Mouse (Mus musculus): ENCODE measurements around the gene Dock3.

The Dock3 gene

DNA sequence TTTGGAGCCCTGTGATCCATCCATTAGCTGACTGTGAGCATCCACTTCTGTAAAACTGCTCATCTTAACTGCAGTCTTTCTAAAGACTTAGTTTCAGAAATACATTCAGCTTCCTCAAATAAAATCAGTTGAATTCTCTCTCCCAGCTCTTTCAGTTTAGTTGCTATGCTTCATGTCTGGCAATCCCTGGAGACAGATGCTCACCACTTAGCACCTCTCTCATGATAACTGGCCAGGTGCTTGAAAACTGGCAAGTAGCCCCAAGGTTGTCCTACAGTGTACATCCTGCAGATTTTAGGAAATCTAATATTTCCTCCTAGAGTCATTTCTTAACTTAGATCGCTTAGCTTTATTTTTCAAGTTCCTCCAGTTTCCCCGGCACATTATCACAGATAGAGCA lies 193.8 kb downstream of the Dock3 start:
- DNase-seq (ENCODE audit: low read depth, low spot score) = no peak

DNA sequence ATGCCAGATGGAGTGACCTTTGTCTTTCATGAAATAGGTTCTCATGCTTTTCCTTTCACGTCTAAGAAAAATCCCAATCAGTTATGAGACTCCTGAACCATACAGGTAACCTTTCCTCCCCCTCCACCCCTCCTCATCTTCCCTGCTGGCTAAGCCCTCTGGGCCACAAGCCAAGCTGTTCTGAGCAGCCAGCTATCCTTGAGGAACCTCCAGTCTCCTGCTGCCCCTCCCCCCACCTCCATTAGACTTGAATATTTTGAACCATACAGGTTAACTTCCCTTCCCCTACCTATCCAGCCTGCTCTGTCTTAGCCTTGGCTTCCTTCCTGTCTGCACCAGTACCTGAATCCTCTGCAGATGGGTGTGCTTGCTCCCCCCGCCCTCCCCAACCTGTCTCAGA lies 204.1 kb downstream of the Dock3 start:
- no peak for DNase-seq (ENCODE audit: low read depth, low spot score)

DNA sequence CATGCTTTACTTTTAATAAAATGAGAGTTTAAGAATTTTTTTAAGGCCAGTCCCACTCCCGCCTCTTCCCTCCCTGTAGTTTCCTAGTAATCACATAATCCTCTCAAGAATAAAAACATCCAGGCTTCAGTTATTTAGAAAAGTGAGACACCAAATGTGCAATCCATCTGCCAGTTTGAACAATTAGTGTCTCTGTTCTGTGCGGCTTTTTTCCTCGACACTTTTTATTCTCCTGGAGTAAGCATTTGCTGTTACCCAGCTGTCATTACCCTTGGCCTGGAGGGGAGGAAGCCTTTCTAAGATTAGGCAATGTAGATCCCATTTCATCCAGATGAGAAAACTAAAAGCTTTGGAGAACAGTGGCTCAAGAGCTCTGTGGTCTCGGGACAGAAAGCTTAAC lies 221.9 kb downstream of the Dock3 start:
- DNase-seq (ENCODE audit: low read depth, low spot score) = no peak

DNA sequence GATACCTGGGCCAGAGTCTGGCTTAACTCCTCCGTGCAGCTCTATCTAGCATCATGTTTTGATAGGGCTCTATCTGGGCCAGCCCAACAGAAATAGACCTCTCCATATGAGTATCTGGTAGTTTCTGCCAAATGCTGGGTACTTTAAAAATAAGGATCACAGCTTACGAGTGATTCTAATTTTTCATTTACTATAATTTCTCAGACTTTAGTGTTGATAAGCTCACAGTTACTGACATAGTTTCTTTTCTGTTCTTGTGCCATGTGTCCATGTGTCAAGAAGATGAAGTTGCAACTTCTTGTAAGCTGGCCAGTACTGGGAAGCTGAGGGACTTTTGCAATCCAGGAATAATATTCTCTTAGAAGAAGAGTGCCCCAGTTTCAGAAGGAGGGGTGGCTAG lies 228.5 kb downstream of the Dock3 start:
- DNase-seq (ENCODE audit: low read depth, low spot score) = no peak

DNA sequence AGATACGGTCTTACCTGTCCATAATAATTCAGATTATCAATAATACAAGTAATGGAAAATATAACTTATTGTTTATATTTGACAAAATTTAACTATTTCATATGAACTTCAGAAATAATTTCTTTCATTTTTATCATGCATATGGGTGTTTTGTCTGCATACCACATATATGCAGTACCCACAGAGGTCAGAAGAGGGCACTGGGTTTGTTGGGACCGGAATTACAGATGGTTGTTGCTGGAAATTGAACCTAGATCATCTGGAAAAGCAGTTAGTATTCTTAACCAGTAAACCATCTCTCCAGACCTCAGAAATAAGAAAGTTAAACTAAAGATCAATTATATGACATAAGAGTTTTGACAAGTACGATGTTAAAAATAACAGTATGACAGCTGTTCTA lies 261.0 kb downstream of the Dock3 start:
- DNase-seq (ENCODE audit: low read depth, low spot score) = peak; percentile 41

DNA sequence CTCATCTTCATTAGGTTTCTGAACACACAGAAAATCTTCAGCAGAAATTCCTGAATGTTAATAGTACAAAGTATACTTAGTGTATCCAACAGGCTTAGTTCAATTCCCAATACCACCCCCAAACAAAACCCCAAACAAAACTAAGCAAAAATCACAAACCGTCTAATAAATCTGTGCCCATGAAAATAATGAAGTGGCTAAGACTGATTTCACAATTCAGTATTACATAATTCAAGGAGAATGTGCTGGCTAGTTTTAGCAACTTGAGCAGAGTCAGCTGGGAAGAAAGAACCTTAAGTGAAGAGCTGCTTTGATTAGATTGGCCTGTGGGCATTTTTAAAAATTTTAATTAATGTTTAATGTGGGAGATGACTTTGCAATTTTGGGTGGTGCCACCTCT lies 273.3 kb downstream of the Dock3 start:
- DNase-seq (ENCODE audit: low read depth, low spot score) = no peak

DNA sequence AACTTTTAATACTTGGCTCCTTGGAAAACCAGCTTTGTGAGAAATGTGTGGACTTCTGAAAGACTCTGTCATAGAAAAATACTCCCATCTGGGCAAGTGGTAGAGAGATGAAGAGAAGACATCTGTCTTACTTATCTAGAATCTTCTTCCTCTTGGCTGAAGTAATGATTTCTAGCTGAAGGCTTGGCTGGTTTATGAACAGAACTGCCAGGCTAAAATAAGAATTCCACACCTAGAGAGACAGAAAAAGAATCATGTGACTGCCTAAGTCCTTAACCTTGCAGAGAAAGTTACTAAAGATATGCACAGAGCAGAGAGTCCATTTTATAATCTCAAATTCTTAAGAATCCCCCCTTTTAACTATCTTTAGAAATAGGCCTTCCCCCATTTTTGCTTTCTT lies 276.2 kb downstream of the Dock3 start:
- no peak for DNase-seq (ENCODE audit: low read depth, low spot score)

DNA sequence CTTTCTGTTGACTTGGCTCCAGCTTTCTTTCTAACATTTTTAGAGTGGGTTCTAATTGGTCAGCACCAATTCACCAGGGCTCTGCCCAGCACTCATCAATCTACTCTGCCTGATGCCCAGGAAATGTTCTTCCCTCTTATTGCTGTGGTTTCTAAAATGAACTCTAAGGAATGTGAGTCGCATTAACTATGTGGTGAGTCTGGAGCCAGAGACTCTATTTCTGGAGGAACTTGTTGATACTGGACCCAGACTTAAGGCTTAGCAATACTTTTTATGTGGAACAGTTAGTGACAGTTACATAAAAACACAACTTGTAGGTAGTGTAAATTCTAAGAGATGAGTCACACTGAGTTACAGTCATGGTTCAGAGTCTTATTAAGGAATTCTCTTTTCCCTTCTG lies 296.7 kb downstream of the Dock3 start:
- DNase-seq (ENCODE audit: low read depth, low spot score) = no peak

DNA sequence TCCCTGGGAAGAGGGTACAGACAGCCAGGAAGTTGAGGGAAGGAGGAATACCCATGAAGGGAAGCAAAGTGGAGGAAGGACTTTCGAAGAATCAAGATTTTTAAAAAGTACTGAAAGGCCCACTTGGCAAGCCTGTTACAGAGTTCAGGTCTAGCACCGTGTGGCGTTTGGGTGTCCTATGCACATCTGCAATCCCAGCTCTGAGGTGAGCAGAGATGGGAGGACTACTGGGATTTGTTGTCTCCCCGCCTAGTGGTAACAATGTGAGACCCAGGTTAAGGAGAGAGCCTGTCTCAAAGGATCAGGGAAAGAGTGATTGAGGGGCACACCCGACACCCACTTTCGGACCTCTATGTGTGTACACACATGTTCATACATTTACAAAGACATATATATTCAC lies 316.8 kb downstream of the Dock3 start:
- DNase-seq (ENCODE audit: low read depth, low spot score) = no peak

DNA sequence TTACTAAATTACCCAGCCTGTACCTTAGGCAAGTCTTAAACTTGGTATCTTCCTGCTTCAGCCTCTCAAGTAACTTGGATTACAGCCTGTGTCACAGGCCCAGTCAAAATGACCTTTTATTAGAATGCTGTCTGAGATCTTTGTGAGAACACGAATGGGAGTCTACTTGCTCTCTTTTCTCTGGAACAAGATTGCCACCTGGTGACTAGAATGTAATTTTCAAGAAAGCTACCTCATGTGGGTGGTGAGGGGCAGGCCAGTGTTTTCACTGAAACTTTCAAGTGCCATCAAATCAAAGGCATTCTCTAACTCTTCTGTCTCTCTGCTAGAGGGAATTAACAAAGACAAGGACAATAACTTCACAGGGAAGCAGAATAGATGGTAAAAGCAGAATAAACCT lies 317.9 kb downstream of the Dock3 start:
- DNase-seq (ENCODE audit: low read depth, low spot score) = no peak

DNA sequence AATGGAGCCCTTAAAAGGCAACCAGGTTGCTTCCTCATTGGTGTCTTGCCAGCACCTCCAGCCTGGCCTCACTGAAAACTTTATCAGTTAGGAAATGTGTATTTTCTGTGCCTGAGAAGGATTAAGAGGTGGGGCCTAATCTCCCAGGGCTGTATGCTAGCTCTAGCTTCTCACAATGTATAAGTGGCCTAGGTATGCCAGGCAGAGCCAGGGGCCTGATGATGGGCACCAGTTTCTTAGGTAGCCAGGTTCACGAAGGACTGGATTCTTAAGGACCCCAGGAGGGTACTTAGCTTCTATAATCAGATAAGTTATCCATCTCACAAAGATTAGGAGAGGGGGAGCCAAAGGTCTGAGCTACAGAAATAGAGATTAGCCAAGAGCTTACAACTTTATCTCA lies 320.1 kb downstream of the Dock3 start:
- DNase-seq (ENCODE audit: low read depth, low spot score) = no peak

DNA sequence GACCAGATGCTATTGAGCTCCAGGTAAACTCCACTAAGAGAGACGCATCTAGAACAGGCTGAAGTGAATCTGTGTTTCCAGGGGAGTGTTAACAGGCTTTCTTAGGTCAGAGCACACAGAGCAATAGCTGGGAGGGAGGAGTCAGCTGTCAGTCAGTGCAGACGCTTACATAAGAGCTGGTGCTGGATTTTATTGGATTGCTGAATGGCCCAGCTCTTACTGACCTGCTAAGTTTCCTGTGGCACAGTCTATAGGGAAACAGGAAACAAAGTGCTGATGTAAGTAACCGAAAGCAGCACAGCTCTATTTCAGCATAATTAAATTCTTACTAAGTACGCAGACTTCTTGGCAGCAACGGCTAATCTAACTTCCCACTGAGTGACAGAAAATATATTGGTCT lies 323.0 kb downstream of the Dock3 start:
- DNase-seq (ENCODE audit: low read depth, low spot score) = no peak

DNA sequence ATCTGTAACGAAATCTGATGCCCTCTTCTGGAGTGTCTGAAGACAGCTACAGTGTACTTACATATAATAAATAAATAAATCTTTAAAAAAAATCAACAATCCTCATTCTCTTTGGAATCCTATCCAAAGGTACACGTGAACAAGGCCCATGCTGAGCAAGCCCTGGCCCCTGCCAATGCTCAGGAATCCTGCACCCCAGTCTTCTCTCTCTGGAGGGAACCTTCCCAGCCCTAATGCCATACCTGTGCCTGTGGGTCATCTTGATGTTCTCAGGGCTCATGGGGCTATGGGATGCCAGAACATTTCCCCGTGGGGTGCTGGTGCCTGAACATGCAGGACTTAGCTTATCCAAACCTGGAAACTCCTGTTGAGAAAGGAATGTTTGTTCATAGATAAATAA lies 323.5 kb downstream of the Dock3 start:
- DNase-seq (ENCODE audit: low read depth, low spot score) = no peak

DNA sequence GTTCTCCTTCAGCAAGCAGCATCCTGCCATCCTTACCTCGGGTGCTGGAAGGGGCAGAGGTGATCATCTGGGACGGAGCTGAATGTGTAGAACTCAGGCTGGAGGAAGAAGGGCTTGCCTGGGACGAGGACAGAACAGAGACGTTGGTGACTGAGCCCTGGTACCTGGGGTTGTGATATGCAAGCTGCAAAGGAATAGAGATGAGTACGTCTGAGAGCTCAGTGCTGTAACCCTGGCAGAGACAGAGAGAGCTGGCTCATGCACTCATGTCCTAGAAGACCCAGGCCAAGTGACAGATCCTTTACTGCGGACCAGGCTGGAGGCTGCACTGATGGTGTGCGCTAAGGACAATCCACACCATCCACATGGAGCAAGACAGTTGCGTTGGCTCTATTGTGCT lies 325.1 kb downstream of the Dock3 start:
- no peak for DNase-seq (ENCODE audit: low read depth, low spot score)

DNA sequence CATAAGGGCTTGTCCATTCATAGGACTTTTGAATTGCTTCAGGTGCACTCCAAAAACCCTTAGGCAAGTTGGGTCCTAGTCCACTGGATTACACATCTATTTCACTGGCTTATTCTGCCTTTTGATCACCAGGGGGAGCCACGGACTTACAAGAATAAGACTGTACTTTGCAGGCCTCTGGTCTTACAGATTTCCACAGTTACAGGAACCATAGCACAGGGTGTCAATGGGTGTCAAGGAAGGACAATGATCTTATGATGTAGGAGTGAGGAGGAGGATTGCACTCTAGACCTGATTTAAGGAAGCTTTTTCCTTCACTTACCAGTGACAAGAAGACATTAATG lies 327.9 kb downstream of the Dock3 start:
- peak; percentile 62 for DNase-seq (ENCODE audit: low read depth, low spot score)

DNA sequence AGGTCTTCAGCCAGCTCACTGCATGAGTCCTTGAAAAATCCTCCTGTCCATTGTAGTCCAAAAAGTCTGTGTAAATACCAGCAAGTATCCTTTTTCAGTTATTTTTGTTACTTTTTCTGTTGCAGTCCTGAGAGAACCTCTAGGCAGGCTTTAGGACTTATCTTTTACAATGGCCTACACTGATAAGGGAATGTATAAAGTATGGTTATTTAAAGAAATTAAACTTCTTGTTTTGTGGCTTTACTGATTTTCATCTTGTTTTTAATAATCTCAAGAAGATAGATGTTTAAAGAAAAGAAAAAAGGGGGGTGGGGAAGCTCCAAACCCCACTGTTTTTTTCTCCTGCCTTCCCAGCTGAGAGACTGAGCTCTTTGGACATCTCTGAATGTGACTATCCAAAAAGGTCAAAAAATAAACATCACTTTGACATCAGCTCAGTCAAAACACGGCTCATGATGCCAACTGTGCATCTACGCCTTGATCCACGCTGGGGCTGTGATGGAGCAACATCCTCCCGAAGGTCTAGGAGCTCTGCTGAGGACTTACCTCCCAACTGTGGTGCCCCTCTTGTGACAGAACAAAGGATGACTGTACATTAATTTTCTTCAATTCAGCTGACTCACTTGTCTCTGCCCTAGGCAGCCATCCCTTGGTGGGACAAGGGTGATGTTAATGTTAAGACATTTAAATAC lies 328.5 kb downstream of the Dock3 start:
- DNase-seq (ENCODE audit: low read depth, low spot score) = no peak

DNA sequence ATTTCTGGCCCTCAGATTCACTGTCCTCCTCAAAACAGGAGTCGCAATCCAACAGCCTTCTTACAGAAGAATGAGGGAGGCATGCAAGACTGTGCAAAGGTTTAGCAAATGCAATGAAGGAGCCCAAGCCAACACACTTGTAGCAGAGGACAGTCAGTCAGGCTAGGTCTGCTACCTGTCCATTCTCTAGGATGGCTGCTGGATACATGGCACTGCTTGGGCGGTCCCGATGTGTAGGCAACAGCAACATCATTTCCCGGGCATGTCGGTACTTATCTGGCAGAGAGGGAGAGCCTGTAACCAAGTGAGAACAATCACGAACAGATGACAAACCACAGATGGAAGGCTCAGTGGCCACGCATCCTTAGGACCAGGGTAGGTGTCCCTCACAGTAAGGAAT lies 330.1 kb downstream of the Dock3 start:
- no peak for DNase-seq (ENCODE audit: low read depth, low spot score)

DNA sequence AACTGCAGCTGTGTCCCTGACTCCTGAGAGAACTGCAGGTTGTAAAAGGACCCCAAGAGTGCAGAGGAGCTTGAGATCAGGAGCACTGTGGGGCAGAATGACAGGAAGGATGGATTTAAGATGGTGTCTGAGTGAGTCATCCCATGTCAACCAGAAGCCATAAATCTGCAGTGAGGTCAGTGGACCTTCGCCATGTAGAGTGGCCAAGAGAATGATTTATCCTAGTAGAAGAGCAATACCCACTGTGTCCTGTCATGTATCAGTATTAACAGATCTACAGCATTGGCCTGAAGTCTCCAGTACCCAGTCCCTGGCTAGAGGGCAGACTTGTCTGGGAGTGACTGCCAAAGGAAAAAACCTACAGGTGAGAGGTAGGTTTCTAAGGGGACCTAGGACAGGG lies 332.8 kb downstream of the Dock3 start:
- DNase-seq (ENCODE audit: low read depth, low spot score) = no peak

DNA sequence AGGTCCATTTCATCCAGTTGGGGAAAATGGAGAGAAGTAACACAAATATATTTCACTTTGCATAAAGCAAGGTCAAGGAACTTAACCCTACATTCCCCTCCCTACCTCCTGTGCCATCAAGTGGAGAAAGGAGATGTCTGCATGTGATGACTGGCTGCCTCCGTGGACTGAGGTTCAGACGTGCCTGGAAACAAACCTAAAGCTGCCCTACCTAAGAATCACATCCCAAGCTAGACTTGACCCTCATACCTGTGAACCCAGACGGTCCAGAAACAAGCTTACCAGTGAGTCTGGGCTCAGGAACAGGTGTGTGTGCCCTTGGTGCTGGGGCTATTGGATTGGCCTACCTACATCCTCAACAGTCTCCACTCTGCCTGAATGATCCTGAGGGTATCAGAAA lies 338.4 kb downstream of the Dock3 start:
- no peak for DNase-seq (ENCODE audit: low read depth, low spot score)

DNA sequence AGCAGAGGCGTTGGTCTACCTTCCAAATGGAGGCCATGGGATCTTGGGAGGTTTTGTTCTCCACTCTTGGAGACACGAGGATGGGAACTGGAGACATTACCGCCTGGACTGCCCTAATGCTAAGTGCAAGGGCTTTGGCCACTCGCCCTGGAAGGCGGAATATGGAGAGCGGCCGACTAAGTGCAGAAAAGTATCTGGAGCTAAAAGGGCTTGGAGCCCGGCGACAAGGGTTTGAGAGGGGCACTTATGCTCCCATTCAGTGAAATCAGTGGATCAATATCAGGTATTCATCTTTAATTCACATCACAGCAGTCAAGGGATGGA lies 339.2 kb downstream of the Dock3 start:
- DNase-seq (ENCODE audit: low read depth, low spot score) = no peak

DNA sequence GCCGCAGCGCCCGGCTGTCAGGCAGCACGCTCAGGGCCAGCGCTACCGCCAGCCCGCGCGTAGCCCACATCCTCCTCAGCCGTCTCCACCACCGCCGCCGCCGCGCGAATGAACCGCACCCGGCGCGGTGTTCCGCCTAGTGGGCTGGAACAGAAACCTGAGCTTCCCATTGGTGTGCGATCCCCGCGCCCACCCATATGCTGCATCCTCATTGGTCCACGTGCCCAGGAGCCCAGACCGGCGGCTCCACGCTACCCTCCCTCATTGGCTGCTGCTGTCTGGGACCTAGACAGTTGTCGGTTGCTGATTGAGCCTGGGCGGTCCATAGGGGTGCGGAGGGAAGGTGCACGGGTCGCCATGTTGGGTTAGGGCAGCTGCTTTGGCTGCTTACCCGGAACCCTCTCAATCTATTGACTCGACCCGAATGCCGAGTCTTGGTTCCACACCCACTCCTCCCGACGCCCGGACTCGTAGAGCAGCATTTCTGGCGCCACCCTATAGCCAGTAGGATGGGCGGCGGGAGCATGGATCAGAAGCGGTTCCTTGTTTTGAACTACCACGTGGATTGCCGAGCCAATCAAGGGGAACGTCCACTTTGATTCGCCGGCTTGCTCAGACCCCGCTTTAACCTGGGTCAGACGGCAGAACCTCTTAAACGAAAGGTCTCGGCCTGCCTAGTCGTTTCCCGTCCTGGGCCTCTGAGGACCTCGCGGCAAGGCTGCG lies 339.7 kb downstream of the Dock3 start, which contains the start of gene Manf:
TSS of gene Manf (minus strand) at position 151 of the 723 bp plus-strand sequence.
- DNase-seq (ENCODE audit: low read depth, low spot score) = peak; percentile 98

DNA sequence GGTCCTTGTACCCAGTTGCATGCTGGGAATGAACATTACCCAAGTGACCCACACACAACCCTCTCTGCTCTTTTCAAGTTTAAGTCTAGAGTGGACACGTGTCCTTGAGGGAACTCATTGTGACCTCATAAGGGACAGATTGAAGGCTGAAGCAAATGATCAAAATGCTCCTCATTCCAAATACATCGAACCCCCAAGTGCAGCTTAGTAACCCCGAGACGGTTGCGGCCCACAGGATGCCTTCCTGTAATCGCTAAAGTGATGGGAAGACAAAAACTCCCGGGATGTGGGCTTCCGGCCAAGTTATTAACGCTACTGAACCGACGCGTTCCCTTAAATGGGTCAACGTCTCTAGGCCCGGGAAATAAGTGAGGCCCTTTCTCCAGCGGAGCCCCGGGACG lies 340.4 kb downstream of the Dock3 start:
- peak; percentile 48 for DNase-seq (ENCODE audit: low read depth, low spot score)

DNA sequence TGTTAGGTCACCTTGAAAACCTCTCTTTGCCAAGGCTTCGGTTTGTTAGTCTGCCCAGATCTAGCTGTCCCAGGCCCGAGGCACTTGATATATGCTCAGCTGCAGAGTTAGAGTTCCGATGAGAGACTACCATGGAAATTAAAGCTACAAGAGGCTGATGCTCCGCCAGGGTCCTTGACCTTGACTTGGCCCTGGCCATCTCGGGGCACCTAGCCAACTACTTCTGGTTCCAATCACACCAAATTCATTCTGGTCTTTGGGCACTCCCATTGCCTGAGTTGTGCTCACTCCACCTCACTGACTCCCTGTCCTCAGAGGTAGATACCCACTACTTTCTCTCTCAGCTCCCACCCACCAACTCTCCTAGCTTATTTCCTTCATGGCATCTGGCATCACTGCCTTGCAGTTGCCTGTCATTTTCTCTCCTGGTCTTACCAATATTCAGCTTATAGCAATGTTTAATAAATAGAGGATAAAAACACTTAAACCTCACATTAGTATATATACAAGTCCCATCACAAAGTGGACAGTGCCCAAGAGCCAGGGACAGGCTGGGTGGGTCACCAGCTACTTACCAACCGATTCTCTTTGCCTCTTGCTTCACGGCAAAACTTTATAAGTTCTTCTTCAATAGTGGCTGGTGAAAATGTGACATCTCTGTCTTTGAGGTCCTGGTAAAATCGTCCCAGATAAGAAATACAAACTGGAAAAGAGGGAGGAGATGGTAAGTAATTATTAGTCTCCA lies 341.0 kb downstream of the Dock3 start:
- DNase-seq (ENCODE audit: low read depth, low spot score) = no peak

All from mesoderm, embryonic 11.5 days (tissue).